Mouse (Mus musculus): ENCODE results near the gene Gli2.
A peak's percentile ranks its signal among the peaks of the same experiment; 100 is the strongest.

Gene Gli2

DNA sequence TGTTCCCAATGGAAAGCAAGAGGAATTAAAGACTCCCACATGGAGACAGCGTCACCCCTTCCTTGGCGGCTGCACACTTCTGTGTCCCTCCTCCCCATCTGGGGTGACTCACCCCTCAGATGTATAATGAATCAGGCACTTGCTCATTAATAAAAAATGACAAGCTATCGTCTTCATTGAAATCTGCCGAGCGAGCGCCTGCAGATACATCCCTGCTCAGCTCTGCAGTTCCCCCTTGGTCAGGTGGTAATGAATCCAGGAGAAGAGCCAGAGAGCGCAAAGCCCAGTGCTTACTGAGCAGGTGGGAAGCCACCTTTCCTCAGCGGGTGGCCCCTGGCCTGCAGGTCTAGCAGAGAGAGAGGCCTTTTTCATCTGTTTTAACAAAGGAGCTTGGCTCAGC, 112.1 kb downstream of the Gli2 start:
- DNase-seq (ENCODE audit: low spot score in 2 of 2): peak in 1 of 2 experiments; percentile 32

DNA sequence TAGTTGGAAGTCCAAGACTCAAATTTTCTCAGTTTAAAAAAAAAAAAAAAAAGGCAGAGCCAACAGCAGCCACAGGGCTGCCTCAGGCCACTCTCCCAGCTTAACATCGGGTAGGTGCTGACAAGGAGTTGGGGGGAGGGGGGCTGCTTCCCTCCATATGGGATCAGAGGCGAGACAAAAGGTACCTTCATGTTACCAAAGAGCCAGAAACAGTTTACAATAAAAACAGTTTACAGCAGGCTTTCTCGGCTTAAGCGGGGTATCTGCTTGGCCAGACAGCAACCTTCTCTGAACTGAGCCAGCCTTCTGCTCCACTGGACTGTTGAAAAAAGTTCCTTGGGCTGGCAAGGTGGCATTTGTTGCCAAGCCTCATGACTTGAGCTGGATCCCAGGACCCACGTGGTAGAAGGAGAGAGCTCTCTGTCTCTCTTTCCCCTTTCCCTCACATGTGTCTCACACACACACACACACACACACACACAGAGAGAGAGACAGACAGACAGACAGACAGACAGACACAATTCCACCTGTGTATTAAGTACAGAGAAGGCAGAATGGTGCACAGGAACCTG, 113.1 kb downstream of the Gli2 start:
- peak; percentile 39 to 44 for DNase-seq (ENCODE audit: low spot score in 2 of 2)

DNA sequence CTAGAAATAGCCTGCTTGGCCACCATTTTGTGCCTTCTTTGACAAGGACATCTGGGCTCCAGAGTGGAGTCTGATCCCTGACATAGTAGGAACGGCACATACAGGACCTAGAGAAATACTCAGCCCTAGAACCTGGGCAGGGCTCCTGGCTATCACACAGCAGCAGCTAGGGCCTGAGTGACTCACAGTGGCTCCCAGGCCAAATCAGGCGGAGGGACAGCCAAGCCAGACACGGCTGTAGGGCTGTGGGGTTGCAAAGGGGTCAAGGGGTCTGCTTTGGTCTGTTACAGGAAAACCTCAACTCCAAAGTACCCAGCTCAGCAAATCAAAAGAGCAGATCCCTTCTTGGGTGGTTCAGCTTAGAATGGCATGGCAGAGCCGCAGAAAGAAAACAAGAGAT, 115.2 kb downstream of the Gli2 start:
- no peak for DNase-seq (ENCODE audit: low spot score in 2 of 2)

DNA sequence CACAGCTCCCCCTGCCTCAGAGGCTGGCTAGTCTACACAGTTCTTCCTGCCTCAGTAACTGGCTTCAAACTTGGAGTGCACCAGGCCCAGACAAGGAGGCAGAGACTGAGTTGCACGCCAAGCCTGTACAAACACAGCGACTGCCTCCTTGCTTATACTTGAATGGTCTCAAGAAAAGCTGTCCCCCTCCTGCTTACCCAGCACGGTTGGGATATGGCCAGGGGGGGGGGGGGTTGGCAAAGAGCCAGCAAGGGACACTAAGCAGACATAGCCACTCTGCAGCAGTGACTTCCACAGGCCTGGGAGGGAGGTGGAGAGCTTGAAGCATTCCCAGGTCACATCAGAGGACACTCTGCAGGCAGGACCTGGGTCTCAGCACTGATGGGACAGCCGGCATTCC, 117.3 kb downstream of the Gli2 start:
- no peak for DNase-seq (ENCODE audit: low spot score in 2 of 2)

DNA sequence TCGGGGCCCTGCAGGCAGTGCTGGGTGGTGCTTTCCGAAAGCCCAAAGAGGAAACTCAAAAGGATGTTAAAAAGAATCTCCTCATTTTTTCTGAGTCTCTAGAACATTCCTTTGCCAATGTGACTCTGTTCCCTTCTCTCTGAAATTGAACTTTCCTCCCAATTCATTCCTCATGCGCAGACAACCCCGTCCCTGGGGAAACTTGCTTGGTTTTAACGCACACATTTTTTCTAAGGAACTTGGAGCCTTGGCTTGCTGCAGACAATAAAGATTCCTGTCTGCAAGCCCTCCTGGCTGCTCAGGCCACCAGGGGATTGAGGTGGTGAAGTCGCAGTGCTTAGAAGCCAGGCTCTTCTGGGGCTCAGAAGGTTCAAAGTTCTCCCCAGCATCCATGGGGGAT, 117.9 kb downstream of the Gli2 start:
- DNase-seq (ENCODE audit: low spot score in 2 of 2): no peak

DNA sequence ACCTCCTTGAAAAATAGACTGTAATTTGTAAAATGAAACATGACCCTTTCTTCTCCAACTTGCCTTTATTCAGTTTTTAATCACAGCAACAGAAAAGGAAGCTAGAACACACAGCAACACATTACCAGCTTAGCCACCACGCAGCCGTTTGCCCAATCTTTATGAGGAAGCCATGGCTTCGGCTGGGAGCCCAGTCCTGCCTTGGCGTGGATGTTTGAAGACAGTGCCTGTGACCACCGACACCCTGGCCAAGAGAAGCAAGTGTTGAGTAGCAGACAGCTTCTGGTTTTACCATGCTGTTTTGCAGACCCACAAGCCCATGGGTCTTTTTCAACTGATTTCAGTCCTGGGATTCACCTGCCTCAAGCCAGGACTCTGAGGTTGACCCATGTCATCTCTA, 121.3 kb downstream of the Gli2 start:
- no peak for DNase-seq (ENCODE audit: low spot score in 2 of 2)

DNA sequence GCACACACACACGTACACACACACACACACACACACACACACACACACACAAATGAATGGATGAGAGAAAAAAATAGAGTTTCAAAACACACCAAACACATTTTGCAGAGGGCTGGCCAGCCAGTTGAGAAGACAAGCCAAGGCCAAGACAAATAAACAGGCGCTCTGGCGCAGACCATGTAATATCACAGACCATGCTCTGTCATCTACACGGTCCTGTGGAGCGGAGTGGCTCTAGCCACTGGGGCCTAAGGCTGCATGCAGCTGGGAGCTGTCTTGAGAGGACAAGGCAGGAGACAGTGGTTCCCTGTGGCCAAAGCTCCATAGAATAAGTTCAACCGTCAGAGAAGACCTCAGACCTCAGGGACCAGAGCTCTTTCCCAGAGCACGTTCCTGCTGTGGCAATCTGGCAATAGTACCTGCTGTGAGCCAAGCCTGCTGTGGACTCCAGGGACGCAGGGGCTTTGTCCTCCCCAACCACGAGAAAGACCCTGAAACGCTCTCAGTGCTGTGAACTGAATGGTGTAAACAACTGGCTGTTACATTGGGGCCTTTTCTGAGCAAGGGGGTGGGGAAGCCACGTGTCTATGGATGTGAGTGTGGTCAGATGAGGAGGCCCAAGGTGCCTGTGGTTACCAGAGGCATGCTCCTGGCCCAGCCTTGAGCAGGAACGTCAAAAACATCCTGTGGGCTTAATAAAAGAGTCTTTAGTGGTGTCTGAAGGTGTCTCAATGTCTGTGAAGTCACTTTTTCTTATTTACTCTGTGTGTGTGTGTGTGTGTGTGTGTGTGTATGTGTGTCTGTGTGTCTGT, 125.7 kb downstream of the Gli2 start:
- no peak for DNase-seq (ENCODE audit: low spot score in 2 of 2)

DNA sequence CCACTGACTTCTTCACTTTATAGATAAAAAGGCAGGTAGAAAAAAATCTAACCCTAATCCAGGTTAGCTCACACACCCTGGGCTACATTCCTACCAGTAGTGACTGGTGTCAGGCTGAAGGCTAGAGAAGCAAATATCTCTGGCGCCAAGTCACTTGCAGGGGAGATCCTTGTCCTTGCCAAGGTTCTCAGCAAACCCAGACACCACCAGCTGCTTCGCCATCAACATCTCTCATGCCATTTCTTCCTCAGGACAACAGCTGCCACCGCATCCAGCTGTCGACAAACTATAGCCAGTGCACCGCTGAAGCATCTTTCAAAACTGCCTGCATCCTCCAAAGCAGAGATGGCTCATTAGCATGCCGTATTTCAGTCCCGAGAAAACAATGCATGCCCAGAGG, 126.9 kb downstream of the Gli2 start:
- DNase-seq (ENCODE audit: low spot score in 2 of 2): no peak

DNA sequence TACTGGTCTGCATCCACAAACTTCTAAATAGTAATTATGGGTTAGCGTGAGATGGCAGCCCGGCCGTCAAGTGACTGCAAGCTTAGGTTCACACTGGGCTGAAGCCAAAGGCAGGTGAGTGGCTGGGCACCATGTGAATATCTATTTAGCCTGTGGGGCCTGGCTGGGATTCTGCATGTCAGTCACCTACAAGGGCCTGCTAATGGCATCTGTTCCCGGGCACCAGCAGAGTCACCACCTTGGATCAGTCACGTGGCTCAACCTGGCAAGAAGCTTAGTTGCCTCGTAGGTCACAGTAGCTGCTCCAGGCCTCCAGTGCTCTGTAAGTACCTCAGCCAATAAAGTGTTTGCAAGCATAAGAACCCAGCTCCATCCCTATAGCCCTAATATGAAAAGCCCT, 131.2 kb downstream of the Gli2 start:
- DNase-seq (ENCODE audit: low spot score in 2 of 2): no peak

DNA sequence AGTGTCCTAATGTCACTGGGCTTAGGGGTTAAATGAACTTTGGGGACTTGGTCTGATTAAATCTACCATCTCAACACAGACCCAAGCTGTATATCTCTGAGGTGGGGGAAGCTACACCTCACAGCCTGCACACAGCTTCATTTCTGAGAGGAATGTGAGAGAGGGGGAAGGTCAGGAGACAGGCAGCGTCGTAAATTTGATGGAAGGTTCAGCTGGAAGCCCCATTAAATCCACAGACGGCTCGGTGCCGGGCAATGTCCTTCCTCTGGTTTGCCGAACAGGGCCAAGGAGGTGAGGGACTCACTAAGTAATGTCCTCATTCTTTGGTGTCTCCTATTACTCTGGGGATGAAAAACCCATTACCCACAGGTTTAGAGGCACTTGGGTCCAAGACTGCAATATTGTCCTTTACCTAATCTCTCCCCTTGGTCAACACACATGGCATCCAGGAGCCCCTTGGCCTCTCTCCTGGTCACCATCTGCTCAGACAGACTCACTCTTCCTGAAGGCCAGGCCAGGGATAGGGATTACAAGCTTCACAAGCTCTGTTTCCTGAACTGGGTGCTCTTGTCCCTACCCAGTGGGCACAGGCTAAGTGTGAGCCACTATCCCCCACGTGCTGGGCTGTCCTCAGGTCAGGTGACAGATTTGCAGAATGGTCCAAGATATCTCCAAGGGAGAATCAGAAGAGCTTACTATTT, 135.7 kb downstream of the Gli2 start:
- no peak for DNase-seq (ENCODE audit: low spot score in 2 of 2)

DNA sequence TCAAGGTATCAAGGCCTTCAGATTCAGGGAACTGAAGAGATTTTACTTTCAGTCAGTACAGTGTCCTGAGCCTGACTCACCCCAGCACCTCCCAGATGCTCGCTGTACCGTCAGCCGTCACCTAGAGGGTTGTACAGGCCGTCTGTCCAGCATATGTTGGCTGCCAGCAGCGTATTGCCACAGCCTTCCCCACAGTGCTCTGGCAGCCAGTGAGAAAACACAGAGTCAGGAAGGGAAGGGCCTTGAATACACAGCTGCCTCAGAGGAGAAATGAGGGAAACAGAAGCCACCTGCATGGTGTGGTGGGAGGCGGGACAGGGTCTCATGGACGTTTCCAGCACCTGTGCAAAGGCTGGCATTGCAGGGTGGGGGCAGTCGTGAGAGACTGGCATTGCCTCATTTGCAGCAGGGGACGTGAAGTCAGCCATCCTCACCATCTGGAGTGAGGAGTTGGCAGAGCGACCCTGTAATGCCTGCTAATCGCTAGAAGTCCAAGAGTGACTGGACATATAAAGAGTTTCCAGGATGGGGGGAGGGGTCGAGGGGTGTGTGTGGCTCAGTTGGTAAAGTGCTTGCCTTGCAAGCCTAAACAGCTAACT, 136.8 kb downstream of the Gli2 start:
- DNase-seq (ENCODE audit: low spot score in 2 of 2): no peak

DNA sequence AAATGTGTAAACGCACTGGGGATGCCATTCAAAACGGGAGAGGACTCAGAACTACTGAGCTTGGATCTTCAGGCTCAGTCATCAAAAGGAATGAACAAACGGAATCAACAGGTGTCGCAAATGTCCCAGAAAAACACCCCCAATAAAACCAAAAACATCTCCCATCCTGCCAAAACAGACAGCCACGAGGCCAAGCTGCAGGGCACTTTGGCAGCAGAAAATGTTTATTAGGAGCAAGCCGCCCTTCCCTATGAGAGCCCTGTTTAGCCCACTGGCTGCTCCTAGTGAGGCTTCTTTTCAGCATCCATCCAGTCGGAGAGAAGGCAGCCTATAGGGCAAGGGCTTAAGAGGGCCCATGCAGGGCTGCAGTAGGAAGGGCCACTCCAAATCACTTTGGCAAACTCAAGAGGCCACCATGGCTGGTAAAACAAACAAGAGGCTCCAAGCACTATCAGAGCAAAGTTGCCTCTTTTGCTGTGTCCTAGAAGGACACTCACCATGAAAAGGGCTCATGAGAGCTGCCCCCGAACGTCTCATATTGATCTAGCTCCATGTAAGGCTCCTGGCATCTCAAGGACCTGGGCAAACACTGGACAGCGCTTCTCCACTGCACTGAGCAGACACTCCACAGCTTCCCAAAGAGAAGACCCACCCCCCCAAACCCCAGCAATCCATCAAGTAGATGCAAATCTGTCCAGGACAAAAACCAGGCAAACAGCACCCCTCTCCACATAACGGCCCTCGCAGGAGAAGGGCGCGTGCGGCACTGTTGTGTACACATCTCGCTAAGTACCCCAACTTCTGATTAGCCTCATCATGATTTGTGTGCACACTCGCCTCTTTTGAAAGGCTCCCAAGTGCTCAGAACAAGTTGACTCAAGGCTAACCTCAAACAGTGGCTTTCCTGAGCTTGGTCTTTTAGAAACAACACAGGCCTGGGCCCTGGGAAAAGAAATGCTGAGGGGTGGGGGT, 139.7 kb downstream of the Gli2 start:
- no peak for DNase-seq (ENCODE audit: low spot score in 2 of 2)

DNA sequence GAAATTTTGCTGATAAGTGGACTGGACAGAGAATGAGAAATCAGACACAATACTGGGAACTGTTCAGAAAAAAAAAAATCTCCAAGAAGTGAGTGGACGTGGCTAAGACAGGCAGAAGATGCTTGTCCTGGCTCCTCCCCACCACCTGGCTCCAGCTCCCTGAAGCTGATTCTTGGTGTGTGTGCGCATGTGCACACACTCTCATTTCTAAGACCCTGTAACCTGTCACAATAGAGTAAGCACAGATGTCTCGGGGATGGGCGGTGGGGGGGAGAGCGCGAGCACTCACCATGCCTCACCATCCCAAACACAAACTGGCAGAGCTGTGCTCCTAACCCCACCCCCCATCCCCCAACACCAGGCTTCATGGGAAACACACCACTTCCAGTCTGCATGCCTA, 140.5 kb downstream of the Gli2 start:
- DNase-seq (ENCODE audit: low spot score in 2 of 2): peak in 1 of 2 experiments; percentile 57

DNA sequence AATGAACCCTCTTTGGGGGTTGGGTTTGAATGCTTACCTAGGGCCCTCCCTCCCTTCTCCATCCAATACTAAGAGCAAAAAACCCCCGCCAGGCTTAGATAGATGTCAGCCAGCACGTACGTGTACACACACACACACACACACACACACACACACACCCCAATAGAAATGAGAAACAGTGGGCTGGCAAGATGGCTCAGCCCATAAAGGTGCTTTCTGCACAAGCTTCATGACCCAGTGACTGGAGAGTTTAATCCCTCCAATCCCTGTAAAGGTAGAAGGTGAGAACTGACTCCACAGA, 142.0 kb downstream of the Gli2 start:
- no peak for DNase-seq (ENCODE audit: low spot score in 2 of 2)

DNA sequence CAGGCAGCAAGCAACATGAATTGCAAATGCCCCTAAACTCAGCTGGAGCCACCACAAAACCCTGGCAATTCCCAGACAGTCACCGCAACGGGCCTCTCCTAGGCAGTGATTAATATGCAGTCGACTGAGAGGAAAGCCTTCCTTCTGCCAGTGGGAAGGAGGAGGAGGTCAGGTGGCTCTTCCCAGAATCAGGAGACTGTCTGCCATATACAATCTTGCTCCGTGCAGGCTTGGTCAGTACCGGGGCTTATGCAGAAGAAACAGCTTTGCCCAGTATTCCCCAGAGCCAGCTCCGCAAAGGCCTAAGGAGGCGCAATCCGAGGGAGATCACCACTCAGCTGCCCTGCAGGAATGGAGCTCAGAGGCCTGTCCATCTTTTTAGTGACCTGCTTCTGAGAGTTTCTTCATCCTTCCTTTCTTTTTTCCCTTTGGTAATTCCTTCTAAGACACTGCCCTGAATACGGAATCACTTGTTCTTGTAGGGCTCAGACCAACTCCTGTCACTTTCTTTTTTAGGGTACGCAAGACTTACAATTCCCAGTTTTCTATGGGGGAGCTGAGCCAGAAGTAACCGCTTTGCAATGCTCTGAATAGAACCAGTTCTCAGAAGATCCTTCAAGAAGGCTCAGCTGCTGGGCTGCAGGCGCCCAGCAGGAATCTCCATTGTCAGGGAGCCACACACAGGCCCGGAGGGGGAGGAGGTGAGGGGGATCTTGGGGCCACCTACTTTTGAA, 142.6 kb downstream of the Gli2 start:
- DNase-seq (ENCODE audit: low spot score in 2 of 2): peak; percentile 58 to 60

DNA sequence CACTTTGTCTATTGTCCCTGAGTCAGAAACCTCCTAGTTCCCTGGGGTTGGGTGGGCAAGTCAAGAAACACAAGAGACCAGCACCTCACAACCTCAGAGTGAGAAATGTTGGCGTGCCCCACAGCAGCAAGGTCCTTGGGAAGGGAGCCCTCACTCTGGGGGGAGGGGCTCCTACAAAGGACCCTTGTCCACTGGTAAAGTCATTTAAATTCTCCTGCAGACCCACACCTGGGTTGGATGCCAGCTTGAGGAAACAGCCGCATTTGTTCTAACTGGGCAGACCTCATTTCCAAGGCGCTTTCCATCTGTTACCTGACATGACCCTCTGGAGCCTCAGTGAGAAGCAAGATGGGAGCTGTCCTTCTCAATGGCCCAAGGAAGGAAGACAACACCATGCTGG, 144.4 kb downstream of the Gli2 start:
- peak; percentile 77 to 83 for DNase-seq (ENCODE audit: low spot score in 2 of 2)

DNA sequence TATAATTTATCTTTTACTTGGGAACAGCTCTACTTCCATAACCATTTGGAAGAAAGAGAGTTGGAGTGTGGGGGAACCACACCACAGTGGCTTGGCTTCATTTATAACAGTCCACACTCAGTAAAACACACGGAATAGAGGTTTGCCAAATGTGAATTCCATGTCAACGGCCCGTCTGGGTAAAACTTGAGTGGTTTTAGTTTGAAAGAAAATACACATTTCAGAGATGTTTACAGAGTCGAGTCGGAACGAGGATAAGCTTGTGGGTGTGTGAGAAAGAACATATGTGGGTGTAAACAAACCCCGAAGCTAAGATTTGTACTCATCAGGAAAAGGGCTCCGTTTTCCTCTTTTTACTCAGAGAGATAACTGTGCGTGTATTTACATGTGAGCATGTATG, 145.8 kb downstream of the Gli2 start:
- DNase-seq (ENCODE audit: low spot score in 2 of 2): no peak

DNA sequence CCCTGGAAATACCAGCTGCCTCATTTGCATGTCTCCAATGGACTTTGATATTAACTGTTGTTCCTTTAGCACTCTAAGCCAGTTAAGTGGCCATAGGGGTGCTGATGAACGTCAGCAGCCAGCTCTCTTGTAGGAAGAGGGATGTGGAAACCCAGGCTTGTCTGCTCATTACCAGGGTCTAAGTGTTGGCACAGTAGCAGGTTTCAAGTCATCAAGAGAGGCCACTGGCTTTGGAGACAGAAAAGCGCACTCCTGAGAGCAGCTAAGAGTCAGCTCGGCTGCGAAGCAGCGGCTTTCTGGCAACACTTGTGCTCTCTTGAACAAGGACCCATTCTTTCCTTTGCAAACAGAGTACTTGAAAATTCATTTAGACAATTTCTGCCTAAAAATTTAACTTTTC, 148.1 kb downstream of the Gli2 start:
- DNase-seq (ENCODE audit: low spot score in 2 of 2): no peak

DNA sequence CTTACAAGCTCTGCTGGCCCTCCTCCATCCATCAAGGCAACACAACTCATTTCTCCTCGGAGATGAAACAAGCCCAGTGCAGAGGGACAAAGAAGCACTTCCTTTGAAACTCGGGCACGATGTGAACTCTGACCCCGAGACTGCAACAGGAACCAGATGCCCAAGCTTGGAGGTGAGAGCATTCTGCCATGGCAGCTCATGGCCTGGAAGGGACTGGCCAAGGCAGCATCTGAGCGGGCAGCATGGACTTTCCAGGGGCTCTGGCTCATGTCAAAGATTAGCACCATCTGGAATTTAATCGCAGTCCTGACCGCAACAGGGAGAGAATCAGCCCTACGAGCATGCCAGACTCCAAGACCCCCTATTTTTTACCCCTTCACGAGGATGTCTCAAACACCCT, 148.5 kb downstream of the Gli2 start:
- no peak for DNase-seq (ENCODE audit: low spot score in 2 of 2)

DNA sequence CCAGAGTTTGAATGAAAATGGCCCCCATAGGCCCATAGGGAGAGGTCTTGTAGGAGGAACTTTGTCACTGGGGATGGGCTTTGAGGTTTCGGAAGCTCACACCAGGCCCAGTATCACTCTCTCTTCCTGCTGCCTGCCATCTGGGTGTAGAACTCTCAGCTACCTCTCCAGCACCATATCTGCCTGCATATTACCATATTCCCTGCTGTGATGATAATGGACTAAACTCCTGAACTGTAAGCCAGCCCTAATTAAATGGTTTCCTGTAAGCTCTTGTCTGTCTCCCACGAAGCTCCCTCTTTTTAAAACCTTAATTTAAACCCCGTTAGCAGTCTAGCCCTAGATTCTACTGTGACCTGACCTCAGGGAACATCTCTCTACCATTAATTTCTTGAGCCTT, 149.0 kb downstream of the Gli2 start:
- no peak for DNase-seq (ENCODE audit: low spot score in 2 of 2)

DNA sequence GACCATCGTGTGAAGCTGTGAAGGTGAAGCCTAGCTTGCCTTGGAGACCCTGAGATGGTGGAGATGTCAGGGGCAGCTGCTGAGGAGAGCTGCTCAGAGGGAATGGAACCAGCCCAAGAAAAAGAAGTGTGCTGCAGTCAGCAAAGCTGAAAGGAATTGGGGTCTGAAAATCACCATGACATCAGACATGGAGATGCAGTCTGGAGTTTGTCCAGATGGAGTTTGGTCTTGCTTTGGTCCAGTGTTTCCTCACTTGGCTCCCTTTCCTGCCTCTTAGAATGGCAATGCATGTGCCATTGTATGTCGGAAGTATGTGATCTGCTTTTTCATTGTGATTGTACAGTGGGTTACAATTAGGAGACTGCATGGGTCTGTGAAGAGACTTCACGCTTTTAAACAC, 149.7 kb downstream of the Gli2 start:
- DNase-seq (ENCODE audit: low spot score in 2 of 2): no peak
